Mouse (Mus musculus) heart, postnatal 36 days (tissue): ENCODE measurements at regions not wholly inside any gene's neighbourhood (a gene's known extent, or its start where the extent isn't known, plus 50 kb on each side); places are given as distances from the start of the nearest gene placed in this dataset.
"Not testable (repeated sequence)": the region's sequence is repeated elsewhere in the genome, so short reads cannot be mapped to it uniquely, and the experiment has no call there.

Source experiments
- DNase-seq, 2 experiments: peaks; one replicate each; pipeline ENCODE4 v3.0.0; 2021 to 2022
- intact Hi-C: fragments of 180-260 bp; cut with DNase I; formaldehyde crosslinking; loops from one replicate; pipeline ENCODE4 v1.15.1; 2025

GRCm38 (mm10) chr16:42416673-42417072 is 76.2 kb upstream of the Gap43 start:
- intact Hi-C loops = no loop called here

GRCm38 (mm10) chr16:42412031-42412430 is 71.6 kb upstream of the Gap43 start:
- DNase-seq, intact Hi-C loops: not testable (repeated sequence)

More at GRCm38 (mm10) chr16:42416673-42417072, 76.2 kb upstream of the Gap43 start:
- DNase-seq = no peak

GRCm38 (mm10) chr16:42396596-42396995 is 56.1 kb upstream of the Gap43 start:
- DNase-seq = no peak

More at GRCm38 (mm10) chr16:42396596-42396995, 56.1 kb upstream of the Gap43 start:
- intact Hi-C loops = no loop called here
